Mouse (Mus musculus) adrenal gland, postnatal 14 days (tissue): Measurements from ENCODE around the gene Slc6a20a. TPM values are rescaled to one million over a fixed set of nuclear protein-coding genes. Genes with fewer than 3 reads are reported as not detected.
"Not testable (repeated sequence)": the region's sequence is repeated elsewhere in the genome, so short reads cannot be mapped to it uniquely, and the experiment has no call there.

Experiments used
- DNase-seq: peaks from one replicate; pipeline ENCODE4 v3.0.0; 2021; ENCODE audit warnings: mixed read lengths
- long read RNA-seq, 2 experiments: library from polyadenylated mRNA; stranded (forward); transcript quantifications; one replicate each; pipeline ENCODE4 v2.0.0; 2021
- total RNA-seq: library from RNA; stranded (reverse); gene quantifications from 2 replicates; pipeline ENCODE4 v1.2.3, GENCODE M21; 2021

Gene Slc6a20a
- total RNA-seq = 0.15 and 0.41 TPM in 2 replicates
- long read RNA-seq, experiment 1 = 0 reads
- long read RNA-seq, experiment 2, partial matches to known transcripts = 0 of 1 reads
- long read RNA-seq, experiment 2, other reads (novel, unspliced or antisense) = 1 of 1 reads

- peak; percentile 22 for DNase-seq
Measured at GRCm38 (mm10) chr9:123678327-123679105, at the start of gene Slc6a20a, which contains the start of gene Ccr9. Gene Slc6a20a (minus strand): TSS chr9:123678885. Gene Ccr9 (plus strand): TSS chr9:123678439.

GRCm38 (mm10) chr9:123722737-123723493 lies 44.2 kb upstream of the Slc6a20a start:
- DNase-seq = no peak

GRCm38 (mm10) chr9:123717186-123718008 lies 38.7 kb upstream of the Slc6a20a start, which contains the start of gene Lztfl1:
Gene Lztfl1 (minus strand): TSS chr9:123717697.
- peak; percentile 98 for DNase-seq

GRCm38 (mm10) chr9:123716301-123716700 lies 37.6 kb upstream of the Slc6a20a start:
- peak; percentile 13 for DNase-seq

- DNase-seq = no peak
Measured at GRCm38 (mm10) chr9:123713111-123713510, 34.4 kb upstream of the Slc6a20a start.

- DNase-seq = no peak
Measured at GRCm38 (mm10) chr9:123709226-123709625, 30.5 kb upstream of the Slc6a20a start.

GRCm38 (mm10) chr9:123701822-123702221 lies 23.1 kb upstream of the Slc6a20a start:
- no peak for DNase-seq

GRCm38 (mm10) chr9:123695634-123696302 lies 17.1 kb upstream of the Slc6a20a start:
- no peak for DNase-seq

- DNase-seq = no peak
Measured at GRCm38 (mm10) chr9:123688227-123688626, 9.5 kb upstream of the Slc6a20a start.

GRCm38 (mm10) chr9:123686206-123686605 lies 7.5 kb upstream of the Slc6a20a start:
- DNase-seq = no peak

- DNase-seq = no peak
Measured at GRCm38 (mm10) chr9:123683704-123684103, 5.0 kb upstream of the Slc6a20a start.

- no peak for DNase-seq
Measured at GRCm38 (mm10) chr9:123679198-123679597, 513 bp upstream of the Slc6a20a start.

GRCm38 (mm10) chr9:123665645-123666044 lies 13.0 kb downstream of the Slc6a20a start:
- DNase-seq = peak; percentile 36

- DNase-seq = not testable (repeated sequence)
Measured at GRCm38 (mm10) chr9:123659986-123660676, 18.6 kb downstream of the Slc6a20a start.

GRCm38 (mm10) chr9:123658981-123659380 lies 19.7 kb downstream of the Slc6a20a start:
- no peak for DNase-seq

GRCm38 (mm10) chr9:123657457-123657856 lies 21.2 kb downstream of the Slc6a20a start:
- DNase-seq = no peak

GRCm38 (mm10) chr9:123651369-123651768 lies 27.3 kb downstream of the Slc6a20a start:
- no peak for DNase-seq

GRCm38 (mm10) chr9:123649785-123650511 lies 28.7 kb downstream of the Slc6a20a start:
- no peak for DNase-seq

GRCm38 (mm10) chr9:123640106-123640505 lies 38.6 kb downstream of the Slc6a20a start:
- no peak for DNase-seq

- DNase-seq = peak; percentile 34
Measured at GRCm38 (mm10) chr9:123638668-123639089, 40.0 kb downstream of the Slc6a20a start.
